Mouse (Mus musculus): Measurements from ENCODE around the gene Tex52.
A peak's percentile ranks its signal among the peaks of the same experiment; 100 is the strongest.

Tex52 gene

DNA sequence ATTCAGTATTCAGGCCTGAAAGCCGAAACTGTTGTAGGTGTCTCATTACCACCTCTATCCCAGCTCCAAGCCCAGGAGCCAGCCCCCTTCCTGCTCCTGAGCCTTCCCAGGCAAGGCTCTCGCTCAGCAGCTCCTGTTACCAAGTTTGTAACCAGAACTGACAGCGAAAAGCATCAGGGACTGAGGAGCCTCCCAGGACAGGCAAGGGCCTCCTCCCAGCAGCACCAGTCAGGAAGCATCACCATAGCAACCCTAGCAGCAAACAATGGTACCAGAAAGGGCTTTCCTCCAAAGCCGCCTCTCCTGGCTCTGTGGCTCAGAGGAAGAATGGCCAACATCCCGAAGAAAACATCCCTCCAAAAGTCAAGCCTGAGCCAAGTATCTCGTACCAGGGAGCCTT is at the start of gene Tex52, which contains the start of gene Gm44596:
Tex52 (plus strand) TSS at position 265 of the 400 bp plus-strand sequence.
Gm44596 (plus strand) TSS at position 312 of the 400 bp plus-strand sequence.
- no peak for DNase-seq (ENCODE audit: extremely low read depth, insufficient read length, low spot score)

DNA sequence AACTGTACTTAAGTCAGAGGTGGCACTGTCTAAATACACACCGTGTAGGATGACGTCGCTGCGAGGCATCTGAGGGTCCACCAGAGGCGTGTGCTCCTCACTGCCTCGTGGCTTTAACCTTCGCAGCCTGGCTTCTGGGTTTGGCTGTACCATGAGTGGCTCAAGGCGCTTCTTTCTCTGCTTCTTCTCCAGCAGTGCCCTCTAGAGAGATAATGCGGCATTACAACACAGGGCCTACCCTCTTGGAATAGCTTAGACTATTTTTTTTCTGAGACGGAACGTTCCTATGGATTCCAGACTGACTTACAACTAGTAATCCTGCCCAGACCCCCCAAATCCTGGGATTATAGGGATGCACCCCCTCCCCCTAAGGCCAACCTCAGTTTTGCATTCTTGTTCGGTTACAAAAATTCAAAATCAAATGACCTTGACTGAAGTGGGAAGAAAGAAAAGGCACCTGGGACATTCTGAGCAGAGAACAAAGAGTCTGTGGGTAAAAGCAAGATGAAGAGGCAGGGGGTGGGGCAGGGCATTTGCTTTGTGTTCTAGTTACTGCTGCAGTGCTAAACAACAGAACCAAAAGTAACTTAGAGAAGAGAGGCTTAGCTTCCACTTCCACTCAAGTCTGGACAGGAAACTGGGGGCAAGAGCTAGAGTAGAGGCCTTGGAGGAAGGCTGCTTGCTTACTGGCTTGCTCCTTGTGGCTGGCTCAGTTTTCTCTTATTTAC is 40.7 kb upstream of the Tex52 start:
- DNase-seq (ENCODE audit: extremely low read depth, insufficient read length, low spot score): peak; percentile 55

GRCm38 (mm10) chr6:128337467-128337866 is 37.8 kb upstream of the Tex52 start:
- no peak for DNase-seq (ENCODE audit: extremely low read depth, insufficient read length, low spot score)

DNA sequence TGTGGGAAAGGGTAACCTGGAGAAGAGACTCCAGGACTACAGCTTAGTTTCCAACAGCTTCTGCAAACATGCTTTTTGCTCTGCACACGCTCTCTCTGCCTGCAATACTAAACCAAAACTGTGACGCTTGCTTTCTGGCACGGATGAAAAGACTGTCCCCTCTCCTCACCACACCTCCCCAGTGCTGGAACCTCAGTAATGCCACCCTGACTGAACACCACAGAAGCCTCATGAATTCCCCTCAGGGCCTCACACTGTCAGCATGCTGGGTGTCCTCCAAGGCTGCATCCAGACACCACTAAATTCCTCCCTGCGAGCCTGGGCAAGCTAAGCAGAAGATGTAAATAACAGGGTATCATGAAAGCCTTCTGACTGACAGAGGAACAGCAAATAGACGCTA is 36.4 kb upstream of the Tex52 start:
- DNase-seq (ENCODE audit: extremely low read depth, insufficient read length, low spot score): no peak

DNA sequence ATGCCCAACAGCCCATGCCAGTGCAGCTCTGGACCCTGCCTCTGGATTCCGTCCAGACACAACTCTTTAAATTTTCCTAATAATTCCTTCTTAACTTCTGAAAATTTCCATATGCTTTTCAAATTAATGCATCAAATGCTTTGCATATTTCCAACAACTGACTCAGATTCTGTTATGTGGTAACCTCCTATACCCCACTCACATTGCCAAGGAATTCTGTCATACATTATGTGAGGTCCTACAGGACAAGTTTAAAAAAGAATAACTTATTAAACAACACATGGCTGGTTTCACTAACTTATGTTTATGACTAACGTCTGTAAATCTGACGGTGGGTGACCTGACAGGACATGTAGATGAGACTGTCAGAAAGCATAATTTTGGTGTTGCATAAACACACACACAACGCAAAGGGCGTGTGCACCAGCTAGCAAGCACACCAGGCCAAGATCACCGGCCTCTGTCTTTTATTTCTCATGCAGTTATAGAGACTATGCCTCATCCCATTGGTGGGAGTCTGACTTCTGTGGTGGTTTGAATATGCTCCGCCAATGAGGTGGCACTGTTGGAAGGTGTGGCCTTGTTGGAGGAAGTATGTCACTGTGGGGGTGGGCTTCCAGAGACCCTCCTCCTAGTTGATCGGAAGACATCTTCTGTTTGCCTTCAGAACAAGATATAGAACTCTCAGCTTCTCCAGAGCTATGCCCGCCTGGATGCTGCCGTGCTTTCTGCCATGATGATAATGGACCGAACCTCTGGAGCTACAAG is 33.1 kb upstream of the Tex52 start:
- DNase-seq (ENCODE audit: extremely low read depth, insufficient read length, low spot score): no peak

DNA sequence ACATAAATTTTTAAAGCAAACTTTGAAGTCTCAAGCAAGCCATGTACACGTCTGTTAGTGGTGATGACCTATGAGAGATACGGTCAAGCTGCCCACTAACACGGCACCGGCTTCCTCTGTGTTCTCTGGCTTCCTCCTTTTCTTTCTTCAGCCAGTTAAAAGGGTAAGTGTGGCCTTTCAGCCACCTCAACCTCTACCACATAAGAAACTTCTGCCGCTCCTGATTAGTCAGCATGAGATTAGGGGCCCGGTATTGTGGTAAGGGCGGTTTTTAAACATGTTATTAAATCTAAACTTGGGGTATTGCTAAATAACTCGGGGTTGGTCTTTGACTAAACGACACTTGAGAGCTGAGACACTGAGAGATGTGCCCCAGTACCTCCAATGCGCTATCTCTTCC is 29.6 kb upstream of the Tex52 start:
- no peak for DNase-seq (ENCODE audit: extremely low read depth, insufficient read length, low spot score)

- DNase-seq (ENCODE audit: extremely low read depth, insufficient read length, low spot score): no peak
Measured at GRCm38 (mm10) chr6:128346782-128347181, 28.5 kb upstream of the Tex52 start.

DNA sequence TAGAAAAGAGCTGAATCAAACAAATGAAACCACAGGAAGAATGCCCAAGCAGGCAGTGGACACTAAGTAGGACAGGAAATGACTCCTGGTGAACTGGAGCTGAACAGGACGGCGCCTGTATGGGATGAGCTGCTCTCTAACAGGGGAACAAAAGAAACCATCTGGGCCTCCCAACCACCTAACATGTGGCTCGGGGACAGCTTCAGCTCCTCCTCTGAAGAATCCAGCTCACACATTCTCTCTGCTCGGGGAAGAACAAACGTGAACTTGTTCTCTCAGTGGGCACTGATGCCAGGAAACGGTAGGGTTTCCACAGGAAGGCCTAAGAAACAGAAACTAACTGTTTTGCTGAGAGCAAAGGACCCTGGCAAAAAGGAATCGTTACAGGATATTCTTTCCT is 25.5 kb upstream of the Tex52 start:
- no peak for DNase-seq (ENCODE audit: extremely low read depth, insufficient read length, low spot score)

- no peak for DNase-seq (ENCODE audit: extremely low read depth, insufficient read length, low spot score)
Measured at GRCm38 (mm10) chr6:128354140-128354539, 21.1 kb upstream of the Tex52 start.

- DNase-seq (ENCODE audit: extremely low read depth, insufficient read length, low spot score): no peak
Measured at GRCm38 (mm10) chr6:128355201-128355681, 20.0 kb upstream of the Tex52 start.

- DNase-seq (ENCODE audit: extremely low read depth, insufficient read length, low spot score): peak; percentile 96
Measured at GRCm38 (mm10) chr6:128355726-128356416, 19.4 kb upstream of the Tex52 start, which contains the start of gene Tulp3. Gene Tulp3, minus strand, starts transcription at chr6:128355851.

DNA sequence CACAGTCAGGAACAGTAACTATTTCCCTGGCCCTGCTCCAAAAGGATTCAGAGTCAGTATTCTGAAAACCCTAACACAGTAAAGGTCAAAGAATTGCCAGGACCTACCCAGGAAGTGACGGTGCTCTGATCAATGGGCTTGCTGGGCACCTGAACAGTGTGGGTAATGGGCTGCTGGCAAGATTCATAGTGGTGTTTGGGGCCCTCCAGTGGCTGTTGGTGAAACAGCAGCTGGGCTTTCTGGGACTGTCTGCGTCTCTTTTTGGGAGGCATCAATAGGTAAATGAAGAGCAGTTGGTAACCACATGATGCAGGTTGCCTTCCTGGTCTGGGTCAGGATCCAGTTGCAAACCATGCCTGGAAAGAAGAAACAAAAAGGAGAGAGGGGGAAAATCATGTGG is 16.3 kb upstream of the Tex52 start:
- DNase-seq (ENCODE audit: extremely low read depth, insufficient read length, low spot score): peak; percentile 36

DNA sequence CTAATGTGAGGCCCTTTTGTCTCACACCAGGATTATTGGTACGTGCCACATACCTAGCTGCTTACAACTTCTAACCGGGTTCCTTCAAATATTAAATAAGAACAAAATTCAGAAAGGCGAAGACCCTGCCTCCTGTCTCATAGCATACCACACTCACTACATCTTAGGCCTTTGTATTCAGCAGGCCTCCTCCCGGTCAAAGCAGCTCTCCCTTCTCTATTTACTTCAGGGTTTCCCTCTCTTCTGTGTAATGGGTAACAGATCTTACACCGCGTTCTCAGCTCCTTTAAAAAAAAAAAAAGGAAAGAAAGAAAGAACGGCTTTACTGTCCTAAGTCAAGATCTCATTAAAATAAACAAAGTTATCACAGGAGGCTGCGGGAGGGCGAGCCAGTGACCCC is 13.4 kb upstream of the Tex52 start:
- DNase-seq (ENCODE audit: extremely low read depth, insufficient read length, low spot score): no peak

GRCm38 (mm10) chr6:128362381-128363006 is 12.8 kb upstream of the Tex52 start, which contains the start of the genes Rhno1 and Foxm1:
Gene Rhno1, minus strand, starts transcription at chr6:128362911.
Gene Foxm1, plus strand, starts transcription at chr6:128362967.
- DNase-seq (ENCODE audit: extremely low read depth, insufficient read length, low spot score): peak; percentile 90

- peak; percentile 75 for DNase-seq (ENCODE audit: extremely low read depth, insufficient read length, low spot score)
Measured at GRCm38 (mm10) chr6:128363007-128363825, 12.0 kb upstream of the Tex52 start.

DNA sequence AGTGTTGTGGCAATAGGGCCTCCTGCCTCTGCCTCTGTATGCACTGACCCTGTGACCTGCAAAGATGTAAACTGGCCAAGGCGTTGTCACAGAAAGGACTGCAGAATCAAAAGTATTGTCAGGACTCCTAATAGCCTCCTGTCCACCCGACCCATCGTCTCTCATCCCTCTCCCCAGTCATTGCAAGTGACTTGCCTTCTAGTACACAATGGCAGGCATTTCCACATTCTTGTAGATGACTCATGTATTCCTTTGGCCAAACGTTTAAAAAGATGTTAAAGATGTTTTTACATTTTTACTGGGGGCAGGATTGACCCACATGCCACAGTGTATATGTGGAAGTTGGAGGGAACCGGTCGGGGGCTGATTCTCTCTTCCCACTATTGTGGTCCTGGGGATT is 10.5 kb upstream of the Tex52 start:
- peak; percentile 65 for DNase-seq (ENCODE audit: extremely low read depth, insufficient read length, low spot score)

- DNase-seq (ENCODE audit: extremely low read depth, insufficient read length, low spot score): peak; percentile 54
Measured at GRCm38 (mm10) chr6:128366466-128366865, 8.8 kb upstream of the Tex52 start.

DNA sequence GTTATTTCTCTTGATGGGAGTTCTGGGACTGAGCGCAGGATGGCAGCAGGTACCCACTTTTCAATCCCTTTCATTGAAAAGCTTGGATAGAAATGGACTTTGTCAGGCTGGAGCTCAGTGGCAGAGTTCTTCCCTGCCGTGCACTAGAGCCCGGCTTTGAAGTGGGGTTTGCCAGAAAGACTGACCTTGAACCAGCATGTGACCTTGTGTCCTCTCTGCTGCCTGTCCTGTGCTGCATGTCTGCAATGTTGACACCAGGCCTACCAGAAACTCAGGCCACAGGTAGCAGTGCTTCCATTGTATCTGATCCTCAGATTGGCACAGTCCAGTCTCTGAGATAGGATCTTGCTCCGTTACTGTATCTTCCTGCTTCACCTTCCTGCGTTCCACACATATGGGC is 5.2 kb upstream of the Tex52 start:
- DNase-seq (ENCODE audit: extremely low read depth, insufficient read length, low spot score): no peak

DNA sequence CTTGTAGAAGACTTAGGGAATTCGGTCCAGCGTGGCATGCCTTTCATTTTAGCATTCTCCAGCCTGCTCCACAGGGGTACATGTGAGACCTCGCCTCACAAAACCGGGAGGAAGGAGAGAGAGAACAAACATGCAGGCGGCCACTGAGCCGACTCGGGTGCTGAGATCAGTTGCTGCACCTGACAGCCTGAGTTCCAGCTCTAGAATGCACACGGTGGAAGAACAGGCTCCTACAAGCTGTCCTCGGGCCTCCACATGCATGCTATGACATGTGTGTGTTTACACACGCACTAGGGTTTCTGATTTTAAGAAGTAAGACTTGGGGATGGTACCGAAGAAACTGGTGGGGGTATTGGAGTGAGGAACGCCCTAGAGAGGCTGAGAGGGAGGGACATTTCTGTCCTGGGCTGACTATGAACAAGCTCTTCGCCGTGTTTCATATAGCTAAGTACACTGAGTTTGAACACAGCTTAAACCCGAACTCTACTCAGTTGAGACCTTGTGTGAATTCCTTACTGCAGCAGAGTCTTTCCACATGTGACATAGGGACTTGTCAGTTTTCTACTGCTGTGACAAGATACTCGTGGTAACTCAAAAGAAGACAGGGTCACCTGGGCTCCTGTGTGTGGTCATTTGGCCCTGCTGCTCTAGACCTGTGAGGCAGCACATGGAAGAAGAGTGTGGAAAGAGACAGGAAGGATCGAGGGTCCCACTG is 1.3 kb downstream of the Tex52 start:
- no peak for DNase-seq (ENCODE audit: extremely low read depth, insufficient read length, low spot score)
